Mouse (Mus musculus) heart, embryonic 11.5 days (tissue): ENCODE measurements around the gene Gmnn. TPM values are rescaled to one million over a fixed set of nuclear protein-coding genes. Genes with fewer than 3 reads are reported as not detected.

Experiments
- ATAC-seq: fragments of 200-750 bp; cut with Nextera tagmentation; replicated peaks from 2 replicates; pipeline ENCODE4 v1.8.0; 2017; ENCODE audit warnings: moderate library complexity; ENCODE audit not compliant: insufficient number of reproducible peaks, low FRiP score, low TSS enrichment
- H3K27ac ChIP-seq: fragments of 300-500 bp; sonication (generic); 2 replicates; pipeline ENCODE4 v1.5.1; 2014; ENCODE audit warnings: mild to moderate bottlenecking, low read depth, low read length
- H3K27me3 ChIP-seq: fragments of 300-500 bp; sonication (generic); 2 replicates; pipeline ENCODE4 v1.6.1; 2014; ENCODE audit warnings: mild to moderate bottlenecking, low read length, mixed read lengths; ENCODE audit not compliant: control insufficient read depth, insufficient read depth
- H3K36me3 ChIP-seq: fragments of 300-500 bp; sonication (generic); 2 replicates; pipeline ENCODE4 v1.6.1; 2014; ENCODE audit warnings: mild to moderate bottlenecking, low read length, moderate library complexity, mixed read lengths; ENCODE audit not compliant: control insufficient read depth, insufficient read depth
- H3K4me1 ChIP-seq: fragments of 300-500 bp; sonication (generic); 2 replicates; pipeline ENCODE4 v1.6.1; 2014; ENCODE audit warnings: low read length; ENCODE audit not compliant: control insufficient read depth, insufficient read depth
- H3K4me2 ChIP-seq: fragments of 300-500 bp; sonication (generic); 2 replicates; pipeline ENCODE4 v1.6.1; 2014; ENCODE audit warnings: mild to moderate bottlenecking, moderate library complexity
- H3K4me3 ChIP-seq: fragments of 300-500 bp; sonication (generic); 2 replicates; pipeline ENCODE4 v1.5.1; 2014; ENCODE audit warnings: low read depth, low read length
- H3K9ac ChIP-seq: fragments of 300-500 bp; sonication (generic); 2 replicates; pipeline ENCODE4 v1.6.1; 2014; ENCODE audit warnings: mild to moderate bottlenecking, low read depth, low read length, moderate library complexity
- H3K9me3 ChIP-seq: fragments of 300-500 bp; sonication (generic); replicated peaks from 2 replicates; pipeline ENCODE4 v1.6.1; 2016; ENCODE audit warnings: low read length; ENCODE audit not compliant: control insufficient read depth
- WGBS: fragments of 180-500 bp; shearing (Covaris S2); extraction: QIAGEN DNeasy Blood & Tissue Kit; methylation state at CpG from one replicate; pipeline ENCODE4 v1.1.7; 2014; ENCODE audit not compliant: insufficient replicate concordance; 5-methylcytosine and 5-hydroxymethylcytosine counted together
- polyA plus RNA-seq: library from polyadenylated mRNA; unstranded; fragments of >200 nt; fragmentation: Nextera tagmentation; extraction: Ambion mirVana; gene quantifications from 2 replicates; pipeline ENCODE4 v1.2.1, GENCODE M21; 2014

The Gmnn gene
- polyA plus RNA-seq, 1 experiment from 2014 or later = 127 TPM

- H3K4me3 ChIP-seq = no peak overlapping the region
- no peak overlapping the region for H3K9ac ChIP-seq
- 0 out of 2 replicates have a peak, but pooled peaks cover 3% of the 10 kb centered on the region for H3K4me1 ChIP-seq
- ATAC-seq = no peak
- H3K27ac ChIP-seq = no peak overlapping the region
- no peak overlapping the region for H3K4me2 ChIP-seq
- WGBS = 91% methylated on average over 3 of the region's 3 CpGs
- no peaks in the 10 kb centered on the region for H3K9me3 ChIP-seq
- no peaks in the 10 kb centered on the region for H3K27me3 ChIP-seq
- peaks cover 28% of the 10 kb centered on the region for H3K36me3 ChIP-seq
Observed at GRCm38 (mm10) chr13:24756756-24757155, 5.0 kb downstream of the Gmnn start.

- no peaks in the 10 kb centered on the region for H3K9me3 ChIP-seq
- H3K4me3 ChIP-seq = no peak overlapping the region
- no peak for ATAC-seq
- H3K36me3 ChIP-seq = peaks cover 29% of the 10 kb centered on the region
- no peak overlapping the region for H3K9ac ChIP-seq
- H3K27ac ChIP-seq = no peak overlapping the region
- no peaks in the 10 kb centered on the region for H3K4me1 ChIP-seq
- H3K4me2 ChIP-seq = no peak overlapping the region
- WGBS = 91% methylated on average over 8 of the region's 8 CpGs
- no peaks in the 10 kb centered on the region for H3K27me3 ChIP-seq
Observed at GRCm38 (mm10) chr13:24751396-24751795, 10.3 kb downstream of the Gmnn start.

GRCm38 (mm10) chr13:24750807-24751206 lies 10.9 kb downstream of the Gmnn start:
- H3K4me1 ChIP-seq = no peaks in the 10 kb centered on the region

GRCm38 (mm10) chr13:24747823-24748222 lies 13.9 kb downstream of the Gmnn start:
- H3K27ac ChIP-seq = no peak overlapping the region
- no peak overlapping the region for H3K4me3 ChIP-seq
- WGBS = 74% methylated on average over 3 of the region's 3 CpGs
- H3K9ac ChIP-seq = no peak overlapping the region
- H3K27me3 ChIP-seq = no peaks in the 10 kb centered on the region
- peaks cover 16% of the 10 kb centered on the region for H3K36me3 ChIP-seq
- H3K9me3 ChIP-seq = no peaks in the 10 kb centered on the region
- no peak overlapping the region for H3K4me2 ChIP-seq
- H3K4me1 ChIP-seq = no peaks in the 10 kb centered on the region
- ATAC-seq = no peak

More at GRCm38 (mm10) chr13:24750807-24751206, 10.9 kb downstream of the Gmnn start:
- 92% methylated on average over 8 of the region's 8 CpGs for WGBS
- H3K27me3 ChIP-seq = no peaks in the 10 kb centered on the region
- H3K9ac ChIP-seq = no peak overlapping the region
- peaks cover 25% of the 10 kb centered on the region for H3K36me3 ChIP-seq
- H3K4me2 ChIP-seq = no peak overlapping the region
- no peak for ATAC-seq
- no peak overlapping the region for H3K4me3 ChIP-seq
- no peak overlapping the region for H3K27ac ChIP-seq
- H3K9me3 ChIP-seq = no peaks in the 10 kb centered on the region

- ATAC-seq = no peak
- WGBS = 85% methylated on average over 10 of the region's 10 CpGs
Observed at GRCm38 (mm10) chr13:24741028-24741427, 20.7 kb downstream of the Gmnn start, which contains the start of gene Armh2. Armh2 (plus strand) TSS chr13:24741232.

GRCm38 (mm10) chr13:24735608-24736131 lies 26.1 kb downstream of the Gmnn start:
- no peak overlapping the region for H3K9ac ChIP-seq
- no peaks in the 10 kb centered on the region for H3K4me1 ChIP-seq
- H3K4me2 ChIP-seq = no peak overlapping the region
- WGBS = 69% methylated on average over 6 of the region's 6 CpGs
- H3K27ac ChIP-seq = no peak overlapping the region
- no peak for ATAC-seq
- no peaks in the 10 kb centered on the region for H3K36me3 ChIP-seq
- no peaks in the 10 kb centered on the region for H3K9me3 ChIP-seq
- H3K4me3 ChIP-seq = no peak overlapping the region
- no peaks in the 10 kb centered on the region for H3K27me3 ChIP-seq

More at GRCm38 (mm10) chr13:24741028-24741427, 20.7 kb downstream of the Gmnn start, which contains the start of gene Armh2:
- Histone ChIP-seq H3K27me3 (no peaks in the 10 kb centered on the region), H3K9ac (no peak within 1 kb of the TSS), H3K9me3 (no peaks in the 10 kb centered on the region), H3K4me1 (no peaks in the 10 kb centered on the region), H3K4me3 (no peak within 1 kb of the TSS), H3K4me2 (no peak within 1 kb of the TSS), H3K36me3 (no peaks in the 10 kb centered on the region), H3K27ac (no peak within 1 kb of the TSS)

DNA sequence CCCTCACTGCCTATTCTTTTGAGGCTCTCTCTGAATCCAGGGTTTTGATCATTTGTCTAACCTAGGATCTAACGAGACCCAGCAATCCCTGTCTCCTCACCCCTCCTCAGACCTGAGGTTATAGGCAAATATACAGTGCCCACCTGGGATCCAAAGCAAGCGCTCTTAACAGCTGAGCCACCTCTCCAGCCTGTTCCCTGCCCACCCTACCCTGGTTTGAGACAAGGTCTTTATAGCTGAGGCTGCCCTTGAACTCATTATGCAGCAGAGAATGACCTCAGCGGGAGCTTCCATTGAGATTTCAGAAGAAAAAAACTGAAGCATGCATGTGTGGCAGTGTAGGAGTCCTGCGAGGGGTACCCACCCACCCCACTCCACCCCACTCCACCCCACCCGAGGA lies 27.2 kb downstream of the Gmnn start:
- no peak overlapping the region for H3K4me2 ChIP-seq
- H3K9ac ChIP-seq = no peak overlapping the region
- ATAC-seq = no peak
- no peak overlapping the region for H3K4me3 ChIP-seq
- no peaks in the 10 kb centered on the region for H3K4me1 ChIP-seq
- 86% methylated on average over 5 of the region's 5 CpGs for WGBS
- no peaks in the 10 kb centered on the region for H3K36me3 ChIP-seq
- H3K27me3 ChIP-seq = no peaks in the 10 kb centered on the region
- H3K9me3 ChIP-seq = no peaks in the 10 kb centered on the region
- H3K27ac ChIP-seq = no peak overlapping the region

- no peaks in the 10 kb centered on the region for H3K36me3 ChIP-seq
- 74% methylated on average over 5 of the region's 5 CpGs for WGBS
- H3K27ac ChIP-seq = no peak overlapping the region
- no peaks in the 10 kb centered on the region for H3K9me3 ChIP-seq
- no peaks in the 10 kb centered on the region for H3K4me1 ChIP-seq
- H3K9ac ChIP-seq = no peak overlapping the region
- no peaks in the 10 kb centered on the region for H3K27me3 ChIP-seq
- no peak overlapping the region for H3K4me3 ChIP-seq
- no peak overlapping the region for H3K4me2 ChIP-seq
- ATAC-seq = no peak
Observed at GRCm38 (mm10) chr13:24729128-24729527, 32.6 kb downstream of the Gmnn start.

DNA sequence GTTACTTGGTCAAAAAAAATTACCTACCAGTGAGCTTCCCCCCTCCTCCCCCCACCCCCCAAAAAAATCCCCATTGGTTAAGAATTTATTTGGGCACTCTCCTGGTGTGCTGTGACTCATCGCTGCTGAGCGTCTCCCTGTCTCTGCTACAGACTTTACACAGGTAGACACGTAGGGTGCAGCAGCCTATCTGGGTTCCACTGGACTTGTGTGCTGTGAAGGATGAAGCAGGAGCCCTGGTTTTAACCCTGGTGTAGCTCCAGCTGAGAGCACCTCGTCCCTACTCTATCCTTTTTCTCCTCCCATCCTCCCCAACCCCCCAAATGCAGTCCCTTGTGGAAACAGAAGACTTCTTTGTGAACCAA lies 37.3 kb downstream of the Gmnn start:
- no peak for ATAC-seq
- WGBS = 64% methylated on average over 4 of the region's 4 CpGs

More for the DNA sequence above, 37.3 kb downstream of the Gmnn start:
- H3K9me3 ChIP-seq = no peaks in the 10 kb centered on the region
- H3K9ac ChIP-seq = no peak overlapping the region
- H3K36me3 ChIP-seq = no peaks in the 10 kb centered on the region
- H3K4me3 ChIP-seq = no peak overlapping the region
- H3K27ac ChIP-seq = no peak overlapping the region
- no peak overlapping the region for H3K4me2 ChIP-seq
- no peaks in the 10 kb centered on the region for H3K4me1 ChIP-seq
- H3K27me3 ChIP-seq = no peaks in the 10 kb centered on the region
